Mouse (Mus musculus) liver, embryonic 16.5 days (tissue): ENCODE results near the gene Gna12. TPM values are rescaled to one million over a fixed set of nuclear protein-coding genes. Genes with fewer than 3 reads are reported as not detected.

Source experiments
- ATAC-seq: fragments of 200-750 bp; cut with Nextera tagmentation; 2 replicates; pipeline ENCODE4 v1.8.0; 2017; ENCODE audit warnings: low read depth, mild to moderate bottlenecking, moderate number of reproducible peaks, moderate library complexity
- H3K27ac ChIP-seq: fragments of 300-500 bp; sonication (generic); 2 replicates; pipeline ENCODE4 v1.5.1; 2014; ENCODE audit warnings: mild to moderate bottlenecking, low read length
- H3K27me3 ChIP-seq: fragments of 300-500 bp; sonication (generic); 2 replicates; pipeline ENCODE4 v1.6.1; 2014; ENCODE audit warnings: low read depth, low read length, mixed read lengths; ENCODE audit not compliant: control insufficient read depth, insufficient read depth
- H3K36me3 ChIP-seq: fragments of 300-500 bp; sonication (generic); 2 replicates; pipeline ENCODE4 v1.6.1; 2014; ENCODE audit warnings: mild to moderate bottlenecking; ENCODE audit not compliant: control insufficient read depth, insufficient read depth
- H3K4me1 ChIP-seq: fragments of 300-500 bp; sonication (generic); 2 replicates; pipeline ENCODE4 v1.6.1; 2014; ENCODE audit warnings: low read depth, low read length, mixed read lengths; ENCODE audit not compliant: control insufficient read depth
- H3K4me2 ChIP-seq: fragments of 300-500 bp; sonication (generic); 2 replicates; pipeline ENCODE4 v1.6.1; 2014; ENCODE audit warnings: low read depth, low read length, mixed read lengths
- H3K4me3 ChIP-seq: fragments of 300-500 bp; sonication (generic); 2 replicates; pipeline ENCODE4 v1.5.1; 2014; ENCODE audit warnings: low read depth, mild to moderate bottlenecking, low read length
- H3K9ac ChIP-seq: fragments of 300-500 bp; sonication (generic); 2 replicates; pipeline ENCODE4 v1.6.1; 2014; ENCODE audit warnings: low read depth, low read length
- H3K9me3 ChIP-seq: fragments of 300-500 bp; sonication (generic); replicated peaks from 2 replicates; pipeline ENCODE4 v1.6.1; 2016; ENCODE audit warnings: low read length; ENCODE audit not compliant: control insufficient read depth
- WGBS: fragments of 180-500 bp; shearing (Covaris S2); extraction: QIAGEN DNeasy Blood & Tissue Kit; methylation state at CpG from one replicate; pipeline ENCODE4 v1.1.7; 2014; ENCODE audit not compliant: insufficient replicate concordance; 5-methylcytosine and 5-hydroxymethylcytosine counted together
- polyA plus RNA-seq: library from polyadenylated mRNA; unstranded; fragments of >200 nt; fragmentation: Nextera tagmentation; extraction: Ambion mirVana; gene quantifications from 2 replicates; pipeline ENCODE4 v1.2.1, GENCODE M21; 2015

Gene Gna12
- polyA plus RNA-seq, 1 experiment from 2014 or later = 2.4 TPM

DNA sequence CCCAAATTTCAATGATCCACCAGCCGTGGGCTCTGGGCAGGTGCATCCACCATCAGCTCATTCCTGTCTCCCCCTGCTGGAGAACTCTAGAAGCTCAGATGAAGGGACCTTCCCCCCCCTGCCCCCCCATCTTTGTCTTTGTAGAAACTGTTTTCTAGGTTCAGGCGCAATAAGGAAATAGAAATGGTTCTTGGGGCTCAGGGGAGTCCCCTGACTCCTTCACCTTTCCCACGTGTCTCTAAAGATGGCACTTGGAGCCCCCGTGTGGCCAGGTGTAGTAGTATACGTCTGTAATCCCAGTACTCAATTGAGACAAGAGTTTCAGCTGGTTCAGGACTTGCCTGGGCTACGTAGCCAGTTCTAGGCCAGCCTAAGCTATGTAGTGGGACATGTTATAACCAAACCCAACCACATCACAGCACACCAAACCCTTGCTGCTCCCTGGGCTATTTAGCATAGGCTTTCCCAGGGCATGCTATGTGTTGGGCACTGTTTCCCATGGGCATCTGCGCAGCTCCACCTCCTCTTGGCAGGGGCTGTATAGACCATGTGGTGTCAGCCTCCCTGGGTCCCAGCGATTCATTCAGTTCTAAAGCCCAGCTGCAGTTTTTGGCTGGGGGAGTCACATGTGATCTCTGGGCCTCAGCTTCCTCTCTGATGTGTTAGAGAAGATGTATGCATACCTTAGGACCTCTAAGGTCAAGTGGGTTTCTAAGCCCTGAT lies 27.4 kb upstream of the Gna12 start:
- Histone ChIP-seq H3K4me1 (no peaks in the 10 kb centered on the region), H3K4me2 (no peak overlapping the region), H3K36me3 (no peaks in the 10 kb centered on the region), H3K4me3 (no peak overlapping the region), H3K9ac (no peak overlapping the region), H3K27me3 (no peaks in the 10 kb centered on the region), H3K27ac (no peak overlapping the region), H3K9me3 (no peaks in the 10 kb centered on the region)
- 42% methylated on average over 8 of the region's 8 CpGs for WGBS
- ATAC-seq = no peak

GRCm38 (mm10) chr5:140855909-140856530 lies 25.8 kb upstream of the Gna12 start:
- WGBS = 67% methylated on average over 11 of the region's 11 CpGs
- Histone ChIP-seq H3K27me3 (no peaks in the 10 kb centered on the region), H3K9me3 (no peaks in the 10 kb centered on the region), H3K4me3 (no peak overlapping the region), H3K36me3 (no peaks in the 10 kb centered on the region), H3K4me1 (no peaks in the 10 kb centered on the region), H3K27ac (no peak overlapping the region), H3K4me2 (no peak overlapping the region), H3K9ac (no peak overlapping the region)
- no peak for ATAC-seq

GRCm38 (mm10) chr5:140854700-140855099 lies 24.5 kb upstream of the Gna12 start:
- H3K9me3 ChIP-seq = no peaks in the 10 kb centered on the region
- H3K27me3 ChIP-seq = no peaks in the 10 kb centered on the region
- no peak for ATAC-seq
- no peak overlapping the region for H3K4me3 ChIP-seq
- H3K27ac ChIP-seq = no peak overlapping the region
- H3K4me1 ChIP-seq = no peaks in the 10 kb centered on the region
- no peak overlapping the region for H3K4me2 ChIP-seq
- H3K36me3 ChIP-seq = no peaks in the 10 kb centered on the region
- no peak overlapping the region for H3K9ac ChIP-seq
- 58% methylated on average over 4 of the region's 4 CpGs for WGBS

DNA sequence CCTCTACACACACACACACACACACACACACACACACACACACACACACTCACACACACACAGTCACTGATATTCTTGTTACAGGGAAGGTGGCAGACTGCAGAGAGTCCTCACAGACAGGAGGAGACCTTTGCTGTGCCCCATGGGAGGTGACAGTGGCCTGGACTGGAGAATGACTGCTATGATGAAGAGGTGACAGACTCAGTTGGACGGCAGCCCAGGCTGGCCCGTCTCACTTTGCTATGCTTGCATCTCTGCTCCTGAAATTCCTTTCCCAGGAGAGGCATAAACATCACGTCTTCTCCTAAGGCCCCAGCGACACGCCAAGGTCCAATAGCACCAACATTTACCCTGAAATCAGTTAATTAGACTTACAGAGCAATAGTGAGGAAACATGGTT lies 23.5 kb upstream of the Gna12 start:
- Histone ChIP-seq H3K27me3 (no peaks in the 10 kb centered on the region), H3K4me2 (no peak overlapping the region), H3K9ac (no peak overlapping the region), H3K36me3 (no peaks in the 10 kb centered on the region), H3K27ac (no peak overlapping the region), H3K9me3 (no peaks in the 10 kb centered on the region), H3K4me1 (no peaks in the 10 kb centered on the region), H3K4me3 (no peak overlapping the region)
- 63% methylated on average over 5 of the region's 5 CpGs for WGBS
- ATAC-seq = no peak

- Histone ChIP-seq H3K27ac (no peak overlapping the region), H3K4me3 (no peak overlapping the region), H3K9ac (no peak overlapping the region), H3K27me3 (no peaks in the 10 kb centered on the region), H3K36me3 (no peaks in the 10 kb centered on the region), H3K4me2 (0 out of 2 replicates have a peak overlapping the region, but pooled peaks have one; percentile 8), H3K9me3 (no peaks in the 10 kb centered on the region), H3K4me1 (no peaks in the 10 kb centered on the region)
- ATAC-seq = peak; percentile 82
- WGBS = 61% methylated on average over 12 of the region's 12 CpGs
Measured at GRCm38 (mm10) chr5:140852435-140852996, 22.3 kb upstream of the Gna12 start.

DNA sequence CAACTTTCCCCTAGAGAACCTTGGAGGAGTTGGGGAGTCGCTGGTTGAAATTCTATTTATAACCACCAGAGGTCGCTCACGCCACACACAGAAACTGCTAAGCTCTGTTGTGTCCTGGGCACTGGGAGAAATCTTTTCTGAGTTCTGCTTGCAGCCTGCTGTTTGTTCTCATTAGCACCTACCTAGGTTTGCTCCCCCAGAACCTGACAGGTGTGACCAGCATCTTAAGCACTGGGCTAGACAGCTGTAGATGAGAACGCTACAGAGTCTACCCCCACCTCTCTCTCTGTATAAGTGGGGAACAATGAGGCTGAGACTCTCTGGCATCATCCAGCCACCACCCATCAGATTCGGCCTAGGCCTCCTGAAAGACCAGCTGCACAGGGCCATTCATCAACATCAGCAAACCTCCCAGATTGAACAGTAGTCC lies 17.1 kb upstream of the Gna12 start:
- Histone ChIP-seq H3K9ac (no peak overlapping the region), H3K27me3 (no peaks in the 10 kb centered on the region), H3K9me3 (no peaks in the 10 kb centered on the region), H3K4me1 (no peaks in the 10 kb centered on the region), H3K4me3 (no peak overlapping the region), H3K36me3 (no peaks in the 10 kb centered on the region), H3K4me2 (no peak overlapping the region), H3K27ac (no peak overlapping the region)
- no peak for ATAC-seq
- 18% methylated on average over 5 of the region's 5 CpGs for WGBS

GRCm38 (mm10) chr5:140841942-140842341 lies 11.7 kb upstream of the Gna12 start:
- Histone ChIP-seq H3K4me3 (no peak overlapping the region), H3K4me2 (no peak overlapping the region), H3K27ac (no peak overlapping the region), H3K9ac (no peak overlapping the region), H3K27me3 (no peaks in the 10 kb centered on the region), H3K4me1 (no peaks in the 10 kb centered on the region), H3K36me3 (no peaks in the 10 kb centered on the region), H3K9me3 (no peaks in the 10 kb centered on the region)
- WGBS = 41% methylated on average over 4 of the region's 4 CpGs
- ATAC-seq = no peak; the same call in 1 of the 2 replicates

DNA sequence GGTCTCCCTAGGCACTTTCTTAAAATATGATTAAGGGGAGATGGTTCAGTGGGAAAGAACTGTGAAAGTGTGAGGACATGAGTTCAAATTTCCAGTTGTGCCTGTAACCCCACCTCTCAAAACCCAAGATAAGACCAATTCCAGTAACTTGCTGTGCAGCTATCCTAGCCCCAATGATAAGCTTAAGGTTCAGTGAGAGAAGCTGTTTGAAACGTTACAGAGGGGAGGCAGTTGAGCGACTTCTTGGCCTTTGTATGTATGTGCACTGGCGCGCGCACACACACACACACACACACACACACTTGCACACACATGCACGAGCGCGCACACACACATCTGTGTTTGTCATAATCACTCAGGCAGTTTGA lies 817 bp upstream of the Gna12 start:
- WGBS = 54% methylated on average over 8 of the region's 8 CpGs
- H3K9ac ChIP-seq = no peak overlapping the region
- no peaks in the 10 kb centered on the region for H3K36me3 ChIP-seq
- ATAC-seq = no peak
- no peaks in the 10 kb centered on the region for H3K9me3 ChIP-seq
- H3K4me3 ChIP-seq = peak overlapping the region; percentile 57
- peaks cover 29% of the 10 kb centered on the region for H3K4me1 ChIP-seq
- peak overlapping the region; percentile 60 for H3K27ac ChIP-seq
- peak overlapping the region; percentile 86 for H3K4me2 ChIP-seq
- no peaks in the 10 kb centered on the region for H3K27me3 ChIP-seq

DNA sequence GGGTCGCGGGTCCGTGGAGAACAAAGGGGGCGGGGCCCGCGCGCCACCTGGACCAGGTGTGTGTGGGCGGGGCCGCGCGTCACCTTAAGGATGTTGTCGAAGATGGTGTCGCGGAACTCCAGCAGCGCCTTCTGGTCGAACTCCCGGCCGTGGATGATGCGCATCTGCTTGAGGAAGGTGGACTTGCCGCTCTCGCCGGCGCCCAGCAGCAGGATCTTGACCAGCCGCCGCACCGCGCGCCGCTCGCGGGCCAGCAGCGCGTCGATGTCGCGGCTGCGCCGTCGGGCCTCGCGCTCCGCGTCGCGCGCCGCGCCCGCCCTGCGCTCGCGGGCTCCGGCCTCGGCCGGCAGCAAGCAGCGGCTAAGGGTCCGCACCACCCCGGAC lies 328 bp downstream of the Gna12 start:
- no peaks in the 10 kb centered on the region for H3K9me3 ChIP-seq
- H3K4me3 ChIP-seq = peak overlapping the region; percentile 83
- H3K4me2 ChIP-seq = peak overlapping the region; percentile 96
- peak overlapping the region; percentile 73 for H3K27ac ChIP-seq
- WGBS = under 1% methylated on average over 57 of the region's 58 CpGs
- no peaks in the 10 kb centered on the region for H3K27me3 ChIP-seq
- peak overlapping the region; percentile 77 for H3K9ac ChIP-seq
- no peaks in the 10 kb centered on the region for H3K36me3 ChIP-seq
- peaks cover 36% of the 10 kb centered on the region for H3K4me1 ChIP-seq
- ATAC-seq = no peak
